Mouse (Mus musculus): ENCODE measurements around the gene Psme1.
A peak's percentile ranks its signal among the peaks of the same experiment; 100 is the strongest.

DNA sequence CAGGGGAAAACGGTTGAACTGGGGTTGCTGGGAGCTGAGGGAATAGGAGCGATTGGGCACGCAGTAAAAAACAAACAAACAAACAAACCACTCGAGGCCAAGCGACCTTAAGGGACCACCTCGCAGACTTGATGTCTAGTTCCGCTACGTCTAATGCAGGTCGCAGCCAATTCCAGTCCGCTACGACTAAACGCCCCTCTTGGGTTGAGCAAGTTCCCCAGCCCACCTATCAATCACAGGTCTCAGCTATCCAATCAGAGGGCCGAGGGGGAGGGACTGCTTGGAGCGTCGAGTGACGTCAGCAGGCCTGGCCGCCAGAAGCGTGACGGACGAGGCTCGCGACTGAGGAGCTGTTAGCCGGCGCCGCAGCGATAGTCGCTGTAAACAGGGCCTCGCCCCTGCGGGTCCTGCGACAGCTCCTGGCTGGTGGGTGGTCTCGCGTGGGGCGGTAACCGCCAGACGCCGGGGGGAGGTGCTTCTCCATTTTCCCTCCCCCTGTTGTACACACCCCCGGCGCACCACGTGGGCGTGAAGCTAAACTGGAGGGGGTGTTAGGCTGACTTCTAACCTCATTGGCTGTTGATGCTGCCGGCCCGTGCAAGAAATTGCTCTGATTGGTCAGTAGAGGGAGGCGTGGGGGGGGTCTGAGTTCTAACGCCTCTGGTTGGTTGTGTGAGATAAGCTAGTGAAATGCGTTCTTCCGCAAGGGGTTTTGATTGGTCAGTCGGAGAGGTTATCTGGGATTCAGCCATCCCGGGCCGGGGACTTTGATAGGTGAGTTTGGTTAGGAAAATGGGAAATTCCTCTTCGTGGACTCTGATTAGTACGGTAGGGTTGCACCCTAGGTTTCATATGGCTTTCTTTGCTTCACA is 17.5 kb upstream of the Psme1 start, which contains the start of gene A730061H03Rik:
- TF ChIP-seq MAFK (IDR thresholded peaks at IDR 0.05; ENCODE audit: insufficient read depth, low read depth, low read length) (no peak), CHD2 (IDR thresholded peaks at IDR 0.05; ENCODE audit: low read depth, low read length) (peak; percentile 94)
